Mouse (Mus musculus) olfactory bulb, adult 2 months (tissue): Measurements from ENCODE around the gene Vax2. TPM values are rescaled to one million over a fixed set of nuclear protein-coding genes. Genes with fewer than 3 reads are reported as not detected.
A peak's percentile ranks its signal among the peaks of the same experiment; 100 is the strongest.

Source experiments
- H3K27ac ChIP-seq: fragments of 200-500 bp; 2 replicates; pipeline ENCODE4 v1.5.1; 2012; ENCODE audit warnings: low read depth, low read length; ENCODE audit not compliant: insufficient read depth
- H3K4me1 ChIP-seq: fragments of 200-500 bp; 2 replicates; pipeline ENCODE4 v1.6.1; 2012; ENCODE audit warnings: low read length; ENCODE audit not compliant: control insufficient read depth, insufficient read depth
- H3K4me3 ChIP-seq: fragments of 200-500 bp; 2 replicates; pipeline ENCODE4 v1.5.1; 2012; ENCODE audit warnings: mild to moderate bottlenecking, low read depth, low read length, moderate library complexity; ENCODE audit not compliant: insufficient read depth
- CTCF ChIP-seq: fragments of 200-500 bp; IDR thresholded peaks from 2 replicates; pipeline ENCODE4 v1.5.1; 2012; ENCODE audit warnings: low read depth, mild to moderate bottlenecking, low read length, moderate library complexity; ENCODE audit not compliant: insufficient read depth
- POLR2A ChIP-seq: fragments of 200-500 bp; IDR thresholded peaks from 2 replicates; pipeline ENCODE4 v1.6.1; 2012; ENCODE audit warnings: mild to moderate bottlenecking, low read depth, low read length, moderate library complexity; ENCODE audit not compliant: insufficient read depth
- WGBS: fragments of 180-500 bp; shearing (Covaris S2); methylation state at CpG from one replicate; pipeline ENCODE4 v1.1.7; 2018; 5-methylcytosine and 5-hydroxymethylcytosine counted together
- polyA plus RNA-seq: library from polyadenylated mRNA; stranded (reverse); fragments of >200 nt; gene quantifications from 2 replicates; pipeline ENCODE4 v1.2.4, GENCODE M21; 2012; ENCODE audit warnings: low replicate concordance; ENCODE audit not compliant: missing spikeins, insufficient read depth, insufficient read length

Gene Vax2
- not detected in 2 replicates for polyA plus RNA-seq

DNA sequence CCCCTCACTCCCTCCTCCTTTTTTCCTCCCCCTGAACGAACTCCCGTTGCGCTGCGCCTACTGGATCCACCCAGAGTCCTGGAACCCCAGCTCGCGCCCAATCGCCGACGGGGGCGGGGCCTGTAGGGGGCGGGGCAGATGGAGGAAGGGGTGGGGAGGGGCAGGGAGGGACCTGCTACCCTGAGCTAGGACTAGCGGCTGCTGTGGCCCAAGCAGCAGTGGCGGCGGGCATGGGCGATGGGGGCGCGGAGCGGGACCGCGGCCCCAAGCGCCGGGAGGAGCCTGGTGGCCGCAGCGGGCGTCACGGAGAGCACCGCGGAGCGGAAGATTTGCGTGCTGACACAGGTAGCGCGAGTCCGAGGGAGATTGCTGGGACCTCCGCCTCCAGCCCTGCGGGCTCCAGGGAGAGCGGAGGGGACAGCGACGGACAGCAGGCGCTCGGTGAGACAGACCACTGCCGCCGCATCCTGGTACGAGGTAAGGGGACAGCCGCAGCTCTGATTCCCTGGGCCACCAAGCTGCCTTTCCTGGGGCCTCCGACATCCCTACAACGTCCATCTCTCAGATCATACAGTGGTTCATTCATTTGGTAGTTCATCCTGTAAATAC is at the start of gene Vax2:
Vax2 (plus strand) TSS at position 198 of the 609 bp plus-strand sequence.
- Histone ChIP-seq H3K4me1 (peaks cover 11% of the 10 kb centered on the region), H3K27ac (no peak within 1 kb of the TSS), H3K4me3 (no peak within 1 kb of the TSS)
- 1% methylated on average over 46 of the region's 46 CpGs for WGBS
- TF ChIP-seq POLR2A = no peak
- TF ChIP-seq CTCF = no peak

DNA sequence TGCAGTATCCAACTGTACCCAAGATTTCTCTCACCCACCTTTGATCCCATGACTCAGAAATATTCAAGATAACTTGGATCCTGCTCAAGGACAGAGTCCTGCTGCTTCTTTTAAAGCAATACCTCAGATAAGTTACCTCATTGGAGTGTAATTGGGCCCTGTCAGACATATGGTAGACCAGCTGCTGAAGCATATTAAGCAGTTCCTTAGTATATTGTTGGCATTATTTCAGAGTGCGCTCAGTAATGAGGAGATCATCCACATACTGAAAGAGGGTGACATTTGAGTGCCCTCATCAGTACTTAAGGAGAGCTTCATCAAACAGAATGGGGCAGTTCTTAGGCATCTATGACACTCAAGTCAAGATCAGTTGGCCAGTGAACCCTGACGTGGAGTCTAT is 46.1 kb upstream of the Vax2 start:
- TF ChIP-seq CTCF (no peak), POLR2A (no peak)
- no peak overlapping the region for H3K4me3 ChIP-seq
- WGBS = 92% methylated on average over 2 of the region's 2 CpGs
- H3K4me1 ChIP-seq = no peaks in the 10 kb centered on the region
- H3K27ac ChIP-seq = no peak overlapping the region

DNA sequence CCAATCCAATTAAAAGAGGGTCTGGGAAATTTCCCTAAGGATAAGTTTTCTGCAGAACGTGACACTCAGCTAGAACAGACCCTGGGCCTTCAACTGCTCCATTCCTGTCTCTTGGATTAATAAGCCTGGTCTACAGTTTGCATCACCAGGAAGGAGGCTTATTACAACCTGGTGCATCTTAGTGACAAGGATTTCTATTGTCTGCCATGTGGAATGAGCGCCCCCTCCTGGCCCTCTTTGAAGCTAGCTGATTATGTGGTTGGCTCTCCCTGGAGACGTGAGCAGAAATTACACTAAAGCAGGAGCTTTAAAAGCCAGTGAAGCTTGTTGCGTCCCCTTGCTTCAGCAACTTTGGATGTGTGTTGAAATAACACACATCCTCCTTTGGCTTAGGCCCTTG is 37.7 kb upstream of the Vax2 start:
- TF ChIP-seq POLR2A = no peak
- TF ChIP-seq CTCF = no peak
- 13% methylated on average over 4 of the region's 4 CpGs for WGBS
- Histone ChIP-seq H3K4me1 (no peaks in the 10 kb centered on the region), H3K27ac (no peak overlapping the region), H3K4me3 (no peak overlapping the region)

DNA sequence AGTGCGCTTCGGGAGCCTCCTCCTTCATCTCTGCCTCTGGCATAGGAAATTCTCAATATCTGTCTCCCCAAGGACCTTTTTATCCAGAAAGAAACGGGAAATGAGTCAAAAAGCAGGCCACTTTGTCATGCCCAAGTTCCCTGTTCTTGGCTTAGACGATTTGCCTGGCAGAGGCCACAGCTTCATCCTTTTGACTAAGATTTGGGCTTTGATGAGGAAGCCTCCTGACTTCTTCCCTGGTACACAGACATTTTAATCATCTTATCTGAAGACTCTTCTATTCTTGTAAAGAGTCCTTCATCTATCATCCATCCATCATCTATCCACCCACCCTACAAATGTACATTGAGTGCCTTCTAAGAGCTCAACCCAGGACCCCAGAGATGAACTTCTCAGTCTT is 33.3 kb upstream of the Vax2 start, which contains the start of gene Cd207:
Cd207 (minus strand) TSS at position 101 of the 400 bp plus-strand sequence.
- H3K4me3 ChIP-seq = no peak within 1 kb of the TSS
- H3K4me1 ChIP-seq = no peaks in the 10 kb centered on the region
- TF ChIP-seq POLR2A (no peak), CTCF (no peak)
- H3K27ac ChIP-seq = no peak within 1 kb of the TSS
- 77% methylated on average over 4 of the region's 4 CpGs for WGBS

DNA sequence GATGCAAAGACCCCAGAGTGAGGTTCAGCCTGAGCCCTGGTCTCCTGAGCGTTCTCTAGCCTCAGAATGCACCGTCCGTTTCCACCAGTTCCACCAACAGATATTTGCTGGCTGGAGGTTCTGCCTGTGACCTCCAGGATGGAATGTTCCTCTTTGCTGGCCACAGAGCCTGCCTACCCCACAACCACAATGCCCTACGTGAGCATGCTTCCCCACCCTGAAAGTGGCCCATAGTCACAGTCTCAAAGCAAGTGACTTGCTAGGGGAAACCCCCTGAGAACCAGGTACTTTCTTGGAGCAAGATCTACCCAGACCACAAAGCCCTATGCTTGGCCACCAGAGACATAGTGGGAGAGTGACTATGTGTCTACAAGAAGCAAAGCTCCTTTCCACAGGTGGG is 21.7 kb upstream of the Vax2 start:
- TF ChIP-seq CTCF (no peak), POLR2A (no peak)
- Histone ChIP-seq H3K4me3 (no peak overlapping the region), H3K4me1 (no peaks in the 10 kb centered on the region), H3K27ac (no peak overlapping the region)
- 91% methylated on average over 4 of the region's 4 CpGs for WGBS

DNA sequence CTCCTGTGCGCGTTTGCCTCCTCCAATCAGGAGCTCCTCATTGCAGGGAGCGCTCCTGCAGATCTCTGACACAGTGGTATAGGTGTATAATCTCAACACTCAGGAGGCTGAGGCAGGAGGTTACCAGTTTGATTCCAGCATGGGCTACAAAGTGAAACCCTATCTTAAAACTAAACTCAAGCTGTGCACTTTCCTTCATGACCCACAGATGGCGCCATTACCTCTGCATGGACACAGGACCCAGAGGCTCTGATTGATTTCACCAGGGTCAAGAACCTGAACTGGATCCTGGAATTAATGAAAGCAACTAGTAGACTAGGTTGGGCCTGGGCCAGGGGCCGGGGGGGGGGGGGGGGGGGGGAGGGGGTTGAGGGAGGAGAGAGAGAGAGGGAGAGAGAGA is 20.8 kb upstream of the Vax2 start:
- no peaks in the 10 kb centered on the region for H3K4me1 ChIP-seq
- no peak overlapping the region for H3K27ac ChIP-seq
- H3K4me3 ChIP-seq = no peak overlapping the region
- 18% methylated on average over 4 of the region's 5 CpGs for WGBS
- no peak for TF ChIP-seq CTCF
- no peak for TF ChIP-seq POLR2A

DNA sequence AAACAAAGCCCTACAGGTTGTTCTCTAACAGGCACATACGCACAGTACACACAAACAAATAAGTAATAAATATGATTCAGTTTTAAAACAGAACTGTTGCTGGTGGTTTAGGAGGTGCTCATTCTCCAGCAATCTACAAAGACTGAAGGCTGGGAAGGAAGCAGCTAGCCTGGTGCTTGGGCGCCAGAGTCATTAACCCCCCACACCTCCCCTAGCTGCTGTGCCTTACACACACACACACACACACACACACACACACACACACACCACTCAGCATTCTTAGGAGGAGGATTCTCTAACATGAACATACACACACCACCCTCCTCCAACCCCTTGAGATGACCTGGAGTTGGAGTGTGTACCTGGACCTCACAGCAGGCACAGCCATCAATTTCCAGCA is 20.1 kb upstream of the Vax2 start:
- Histone ChIP-seq H3K4me3 (no peak overlapping the region), H3K4me1 (no peaks in the 10 kb centered on the region), H3K27ac (no peak overlapping the region)
- 63% methylated on average over 2 of the region's 2 CpGs for WGBS
- TF ChIP-seq CTCF (no peak), POLR2A (no peak)

DNA sequence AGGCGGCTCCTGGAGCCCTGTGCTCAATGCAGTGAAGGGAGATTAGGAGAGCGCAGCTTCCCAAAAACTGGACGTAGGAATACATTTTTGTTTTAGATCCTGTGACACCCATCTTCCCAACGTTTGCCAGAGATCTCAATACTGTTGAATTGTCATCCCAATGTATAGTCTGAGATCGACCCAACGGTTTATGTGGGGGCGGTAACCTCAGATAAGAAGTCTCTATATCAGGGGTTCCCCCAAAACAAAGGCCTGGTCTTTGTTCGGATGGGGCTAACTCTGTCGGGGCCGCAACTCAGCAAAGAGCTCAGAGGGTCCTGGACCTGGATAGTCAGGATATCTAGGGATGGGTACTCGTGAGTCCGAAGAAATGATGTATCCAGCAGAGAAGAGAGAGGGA is 18.1 kb upstream of the Vax2 start:
- Histone ChIP-seq H3K4me3 (no peak overlapping the region), H3K27ac (no peak overlapping the region), H3K4me1 (no peaks in the 10 kb centered on the region)
- no peak for TF ChIP-seq POLR2A
- TF ChIP-seq CTCF = no peak
- WGBS = 3% methylated on average over 12 of the region's 12 CpGs

DNA sequence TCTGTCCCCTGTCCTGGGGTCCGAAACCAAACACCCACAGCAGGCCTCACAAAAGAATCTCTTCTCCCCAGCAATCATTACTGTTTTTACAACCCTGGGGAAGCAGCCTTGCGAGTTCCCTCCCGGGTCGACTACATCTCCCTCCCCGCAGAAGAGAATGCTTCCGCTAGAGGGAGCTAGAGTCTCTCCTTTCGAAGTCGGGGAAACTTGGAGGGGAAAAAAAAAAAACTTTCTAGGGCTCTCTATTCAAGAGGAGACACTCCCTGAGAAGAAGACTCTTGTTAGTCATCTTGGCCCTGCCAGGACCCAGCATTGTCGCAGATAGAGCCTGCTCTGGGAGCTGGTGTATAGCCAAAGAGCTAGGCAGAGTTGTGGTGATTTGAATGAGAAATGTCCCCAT is 17.2 kb upstream of the Vax2 start:
- WGBS = 3% methylated on average over 9 of the region's 9 CpGs
- no peak overlapping the region for H3K27ac ChIP-seq
- TF ChIP-seq CTCF = peak; percentile 15; the same call in 1 of the 2 replicates
- TF ChIP-seq POLR2A = no peak
- no peak overlapping the region for H3K4me3 ChIP-seq
- no peaks in the 10 kb centered on the region for H3K4me1 ChIP-seq
